Mouse (Mus musculus) heart, postnatal 0 days (tissue): Measurements from ENCODE around the gene Tmem109.

Experiments used
- CTCF ChIP-seq: IDR thresholded peaks from 2 replicates; pipeline ENCODE4 v1.5.1; 2016; ENCODE audit warnings: antibody characterized with exemption, control low read depth, low read depth
- EP300 ChIP-seq: IDR thresholded peaks from 2 replicates; pipeline ENCODE4 v1.6.1; 2016; ENCODE audit warnings: antibody characterized with exemption, low read depth

DNA sequence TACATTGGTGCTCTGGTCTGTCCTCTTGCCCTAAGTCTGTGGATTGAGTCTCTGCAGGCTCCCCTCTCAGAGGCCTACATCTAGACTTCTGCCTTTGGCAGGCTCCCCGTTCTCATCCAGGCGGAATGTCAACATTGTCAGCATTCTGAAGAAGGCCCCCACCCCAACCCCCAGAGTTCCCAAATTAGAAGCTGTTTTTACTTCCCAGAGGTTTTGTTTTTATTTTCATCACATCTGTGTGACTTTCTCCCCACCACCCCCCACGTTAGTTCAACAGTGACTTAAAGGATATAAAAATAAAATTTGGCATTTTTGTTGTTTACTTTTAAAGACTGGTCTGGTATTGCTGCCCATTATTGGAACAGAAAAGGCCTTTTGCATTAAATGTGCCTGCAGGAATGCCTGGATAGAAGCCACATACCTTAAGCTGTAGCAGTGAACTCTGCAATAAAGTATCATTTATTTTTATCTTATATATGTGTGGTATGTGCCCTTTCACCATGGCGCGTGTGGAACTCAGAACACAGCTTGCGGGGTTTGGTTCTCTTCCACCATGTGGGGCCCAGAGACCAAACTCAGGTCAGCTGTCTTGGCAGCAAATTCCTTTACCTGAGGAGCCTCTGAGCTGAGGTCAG lies 27.4 kb upstream of the Tmem109 start:
- TF ChIP-seq CTCF (no peak), EP300 (peak; percentile 85)
